Mouse (Mus musculus) megakaryocyte, embryonic 14.5 days (primary cell): Measurements from ENCODE around the gene Tnfaip8l1.

Experiments
- FLI1 ChIP-seq: IDR thresholded peaks from 2 replicates; pipeline ENCODE4 v1.6.1; 2012; ENCODE audit warnings: low read length, inconsistent platforms, mixed read lengths
- GATA1 ChIP-seq: IDR thresholded peaks from 3 replicates; pipeline ENCODE4 v1.6.1; 2012; ENCODE audit warnings: mixed read lengths, low read length, inconsistent platforms, borderline replicate concordance

DNA sequence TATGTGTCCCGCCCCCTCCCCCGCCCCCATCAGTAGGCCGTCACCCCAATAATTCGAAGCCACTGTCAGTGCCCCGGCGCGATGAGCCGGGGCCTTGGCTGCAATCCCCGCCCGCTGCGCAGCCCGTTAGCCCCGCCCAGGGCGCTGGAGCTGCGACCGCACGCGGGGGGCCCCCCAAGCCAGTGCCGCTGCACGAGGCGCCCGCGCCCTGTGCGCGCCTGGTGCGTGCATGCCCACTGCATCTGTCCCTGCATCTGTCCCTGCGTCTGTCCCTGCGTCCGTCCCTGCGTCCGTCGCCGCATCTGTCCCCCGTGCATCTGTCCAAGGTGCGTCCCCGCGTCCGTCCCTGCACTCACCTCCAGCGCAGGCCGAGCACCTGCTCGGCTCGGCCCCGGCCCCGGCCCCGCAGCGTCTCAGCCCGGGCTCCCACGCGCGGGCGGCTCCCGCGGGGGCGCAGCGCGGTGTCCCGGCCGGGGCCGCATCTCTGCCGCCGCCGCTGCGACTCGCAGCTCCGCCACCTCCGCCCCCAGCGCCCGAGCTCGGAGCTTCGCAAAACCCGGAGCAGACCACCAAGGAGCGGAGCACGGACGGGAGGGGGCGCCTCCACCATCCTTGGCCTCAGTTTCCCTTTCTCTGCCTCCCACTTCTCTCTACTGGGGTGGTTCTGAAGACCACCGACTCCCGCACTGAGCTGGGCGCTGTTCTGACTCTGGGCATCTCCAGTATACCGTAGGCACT lies 22.2 kb upstream of the Tnfaip8l1 start, which contains the start of gene Sema6b:
- TF ChIP-seq GATA1 (no peak), FLI1 (no peak)
